Mouse (Mus musculus) bone marrow, adult 2 months (tissue): ENCODE data around the gene Nsun7.

Experiments used
- CTCF ChIP-seq: fragments of 200-500 bp; IDR thresholded peaks from 2 replicates; pipeline ENCODE4 v1.5.1; 2011; ENCODE audit warnings: low read length, control low read depth; ENCODE audit not compliant: control insufficient read depth, insufficient read depth
- POLR2A ChIP-seq: fragments of 200-500 bp; IDR thresholded peaks from 2 replicates; pipeline ENCODE4 v1.6.1; 2011; ENCODE audit warnings: low read depth, mild to moderate bottlenecking, control low read depth, low read length, borderline replicate concordance; ENCODE audit not compliant: control insufficient read depth

DNA sequence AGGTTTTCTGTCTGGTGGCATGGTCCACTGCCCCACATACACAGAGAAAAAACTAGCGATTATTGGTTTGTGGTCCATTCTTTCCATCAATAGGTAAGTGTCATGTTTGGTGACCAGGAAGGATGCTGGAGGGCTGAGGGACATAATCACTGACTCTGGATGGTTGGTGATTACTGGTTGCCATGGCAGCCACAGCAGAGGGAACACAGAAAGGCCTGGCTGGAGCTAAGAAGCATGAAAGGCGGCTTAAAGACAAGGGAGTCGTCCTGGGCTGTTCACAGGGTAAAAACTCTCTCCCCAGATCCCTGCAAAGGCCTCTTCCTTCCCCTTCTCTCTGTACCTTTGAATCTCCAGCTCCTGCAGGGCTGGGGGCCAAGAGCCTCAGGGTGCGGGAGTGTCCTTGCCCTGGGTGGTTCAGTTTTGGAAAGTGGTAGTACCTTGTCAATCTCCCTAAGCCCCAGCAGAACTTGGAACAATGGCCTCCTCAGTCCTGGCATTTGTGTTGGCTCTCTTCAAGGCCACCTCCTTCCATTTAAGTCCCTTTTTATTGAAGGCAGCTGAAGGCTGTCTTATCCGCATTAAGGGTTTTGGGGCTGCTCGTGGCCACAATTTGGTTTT lies 15.5 kb upstream of the Nsun7 start:
- TF ChIP-seq POLR2A (no peak), CTCF (no peak)
